Mouse (Mus musculus): ENCODE measurements at regions not wholly inside any gene's neighbourhood (a gene's known extent, or its start where the extent isn't known, plus 50 kb on each side); places are given as distances from the start of the nearest gene placed in this dataset.

GRCm38 (mm10) chr12:71622761-71623160, 208.1 kb upstream of the Daam1 start:
- no peak for DNase-seq (ENCODE audit: low read depth, low spot score)

DNA sequence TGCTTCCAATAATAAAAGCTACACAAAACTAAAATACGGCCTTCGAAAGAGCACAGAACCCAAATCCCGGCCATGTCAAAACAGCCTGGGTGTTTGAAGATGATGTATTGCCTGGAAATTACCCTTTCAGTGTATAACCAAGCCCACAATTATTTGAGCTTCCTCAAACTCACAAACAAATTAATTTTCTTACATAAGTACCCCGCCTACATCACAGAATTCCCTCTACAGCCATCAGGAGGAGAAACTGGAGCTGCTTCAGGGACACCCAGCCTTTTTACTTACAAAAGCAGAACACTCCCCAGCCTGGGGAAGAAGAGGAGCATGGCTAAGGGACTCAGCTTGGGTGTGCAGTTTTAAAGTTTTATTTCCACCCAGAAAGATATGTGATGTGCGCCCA, 207.6 kb upstream of the Daam1 start:
- DNase-seq (ENCODE audit: low read depth, low spot score) = no peak

- no peak for DNase-seq (ENCODE audit: low read depth, low spot score)
Measured at GRCm38 (mm10) chr12:71624076-71624475, 206.8 kb upstream of the Daam1 start.

DNA sequence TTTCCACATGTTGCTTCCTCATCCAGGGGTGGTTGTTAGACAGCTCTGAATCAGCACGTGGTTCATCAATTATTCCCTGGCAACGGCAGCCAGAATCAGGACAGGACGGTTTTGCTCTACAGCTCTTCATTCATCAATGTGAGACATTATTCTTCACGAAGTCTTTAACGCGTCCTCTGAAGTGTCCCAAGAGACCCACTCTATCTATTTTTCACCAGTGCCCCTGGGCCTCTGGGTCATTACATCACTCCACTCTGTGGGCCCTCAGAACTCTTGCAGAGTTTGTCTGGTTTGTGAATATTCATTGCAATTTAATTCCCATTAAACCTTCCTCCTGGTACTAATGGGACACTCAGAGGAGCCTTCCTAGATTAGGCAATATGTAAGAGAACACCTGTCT, 206.2 kb upstream of the Daam1 start:
- DNase-seq (ENCODE audit: low read depth, low spot score) = no peak

GRCm38 (mm10) chr12:71625115-71625514, 205.8 kb upstream of the Daam1 start:
- DNase-seq (ENCODE audit: low read depth, low spot score) = no peak

GRCm38 (mm10) chr12:71626801-71627200, 204.1 kb upstream of the Daam1 start:
- DNase-seq (ENCODE audit: low read depth, low spot score) = no peak

- DNase-seq (ENCODE audit: low read depth, low spot score) = no peak
Measured at GRCm38 (mm10) chr12:71627421-71628339, 203.2 kb upstream of the Daam1 start.

GRCm38 (mm10) chr12:71628340-71628738, 202.5 kb upstream of the Daam1 start:
- DNase-seq (ENCODE audit: low read depth, low spot score) = no peak

GRCm38 (mm10) chr12:71628796-71629195, 202.1 kb upstream of the Daam1 start:
- no peak for DNase-seq (ENCODE audit: low read depth, low spot score)

- DNase-seq (ENCODE audit: low read depth, low spot score) = no peak
Measured at GRCm38 (mm10) chr12:71630386-71630785, 200.5 kb upstream of the Daam1 start.

- DNase-seq (ENCODE audit: low read depth, low spot score) = no peak
Measured at GRCm38 (mm10) chr12:71636300-71636699, 194.6 kb upstream of the Daam1 start.

DNA sequence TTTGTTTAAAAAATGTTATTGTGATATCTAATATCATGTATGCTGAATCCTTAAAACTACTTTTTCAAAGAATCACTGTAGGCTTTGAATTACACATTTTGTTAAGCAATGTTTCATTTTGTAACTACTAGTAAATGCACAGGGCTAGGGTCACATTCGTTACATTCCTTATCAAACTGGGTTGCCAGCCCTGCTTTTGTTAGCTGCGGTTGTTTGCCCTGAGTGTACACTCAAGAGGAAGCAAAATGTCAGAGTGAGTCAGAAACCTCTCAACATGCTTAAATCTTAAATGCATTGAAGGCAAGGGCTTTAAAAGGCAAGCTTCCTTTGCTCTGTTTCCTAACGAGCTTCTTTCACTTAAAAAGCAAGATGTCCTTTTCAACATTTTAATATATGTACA, 193.6 kb upstream of the Daam1 start:
- no peak for DNase-seq (ENCODE audit: low read depth, low spot score)

GRCm38 (mm10) chr12:71638246-71638645, 192.6 kb upstream of the Daam1 start:
- DNase-seq (ENCODE audit: low read depth, low spot score) = no peak

- no peak for DNase-seq (ENCODE audit: low read depth, low spot score)
Measured at GRCm38 (mm10) chr12:71640058-71640501, 190.8 kb upstream of the Daam1 start.

DNA sequence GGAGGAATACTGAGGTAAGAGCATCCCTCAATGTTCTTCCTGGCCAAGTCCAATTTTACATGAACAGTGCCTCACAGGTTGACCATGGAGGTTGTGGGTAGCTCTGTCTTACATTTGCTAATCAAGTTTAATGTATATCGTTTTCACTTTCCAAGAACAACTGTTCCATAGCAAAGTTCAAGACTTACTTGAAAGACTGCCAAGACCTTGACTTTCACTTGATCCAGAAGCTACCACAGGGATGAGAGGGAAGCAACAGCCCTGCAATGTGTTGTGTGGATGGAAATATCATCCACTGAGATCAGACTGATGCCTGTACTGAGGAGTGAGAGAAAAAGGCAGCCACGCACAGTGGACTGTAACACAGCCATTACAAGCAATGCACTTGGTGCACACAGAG, 189.4 kb upstream of the Daam1 start:
- no peak for DNase-seq (ENCODE audit: low read depth, low spot score)

- no peak for DNase-seq (ENCODE audit: low read depth, low spot score)
Measured at GRCm38 (mm10) chr12:71642797-71643337, 188.0 kb upstream of the Daam1 start.

DNA sequence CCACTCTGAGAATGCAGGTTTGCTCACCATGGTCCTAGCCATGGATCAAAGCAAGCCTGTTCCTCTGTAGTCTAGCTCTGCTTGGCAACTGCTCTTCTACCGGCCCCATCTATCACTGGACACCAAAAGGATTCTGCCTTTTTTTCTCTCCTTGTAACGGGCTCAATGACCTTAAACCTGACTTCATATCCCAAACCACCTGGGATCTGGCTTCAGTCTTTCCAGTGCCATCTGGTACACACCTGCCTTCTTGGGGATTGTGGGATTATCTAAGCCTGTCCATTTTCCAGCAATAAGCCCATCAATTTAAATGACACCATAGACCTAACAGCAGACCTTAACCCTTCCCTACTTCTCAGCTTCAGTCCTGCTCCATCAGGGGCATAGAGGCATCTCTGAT, 179.6 kb upstream of the Daam1 start:
- no peak for DNase-seq (ENCODE audit: low read depth, low spot score)

DNA sequence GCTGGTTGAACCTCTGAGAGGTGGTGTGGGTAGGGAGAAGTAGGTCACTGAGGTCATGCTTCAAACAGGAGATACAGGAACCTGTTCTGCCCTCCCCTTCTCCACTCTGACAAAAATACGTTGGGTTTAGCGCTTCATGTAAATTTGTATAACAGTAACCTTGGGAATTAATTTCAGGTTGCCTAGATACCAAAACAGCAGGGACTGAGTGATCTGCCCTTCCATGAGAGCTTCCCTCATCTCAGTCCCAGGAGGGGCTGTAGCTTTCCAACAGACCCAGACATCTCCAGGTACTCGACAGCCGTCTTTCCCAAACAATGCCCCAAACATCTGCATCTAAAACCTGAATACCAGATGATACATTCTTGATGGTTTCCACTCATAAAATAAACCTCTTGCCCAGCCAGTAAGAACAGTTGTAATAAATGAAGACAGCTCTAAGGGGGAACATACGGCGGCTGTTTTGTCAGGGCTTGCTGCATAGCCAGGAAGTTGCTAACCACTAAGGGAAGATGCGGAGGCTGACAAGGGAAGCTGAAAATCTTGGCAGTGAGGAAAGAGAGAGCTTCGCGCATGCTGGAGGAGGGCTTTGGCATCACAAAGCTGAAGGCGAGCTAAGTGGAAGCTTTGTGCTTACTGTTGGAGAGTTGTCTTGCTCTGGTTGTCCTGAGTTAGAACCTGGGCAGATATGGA, 137.4 kb upstream of the Daam1 start:
- no peak for DNase-seq (ENCODE audit: low read depth, low spot score)

DNA sequence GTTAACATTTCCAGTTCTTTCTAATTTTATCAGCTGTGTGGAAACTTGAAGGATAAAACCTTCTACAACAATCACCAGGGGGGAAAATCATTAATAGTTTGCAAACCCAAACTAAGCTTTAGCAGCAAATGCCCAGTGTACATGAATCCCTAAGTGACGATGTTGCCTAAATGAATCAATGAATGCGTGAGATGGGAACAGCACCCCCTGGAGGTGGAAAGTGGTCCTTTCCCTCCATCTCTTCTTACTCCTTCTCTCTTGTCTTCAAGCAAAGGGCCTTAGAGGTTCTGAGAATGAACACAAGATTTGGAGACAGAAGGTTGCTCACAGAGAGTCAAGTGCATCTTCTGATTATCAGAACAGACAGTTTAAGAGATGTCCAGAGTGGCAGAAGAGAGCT, 129.1 kb upstream of the Daam1 start:
- DNase-seq (ENCODE audit: low read depth, low spot score) = no peak

DNA sequence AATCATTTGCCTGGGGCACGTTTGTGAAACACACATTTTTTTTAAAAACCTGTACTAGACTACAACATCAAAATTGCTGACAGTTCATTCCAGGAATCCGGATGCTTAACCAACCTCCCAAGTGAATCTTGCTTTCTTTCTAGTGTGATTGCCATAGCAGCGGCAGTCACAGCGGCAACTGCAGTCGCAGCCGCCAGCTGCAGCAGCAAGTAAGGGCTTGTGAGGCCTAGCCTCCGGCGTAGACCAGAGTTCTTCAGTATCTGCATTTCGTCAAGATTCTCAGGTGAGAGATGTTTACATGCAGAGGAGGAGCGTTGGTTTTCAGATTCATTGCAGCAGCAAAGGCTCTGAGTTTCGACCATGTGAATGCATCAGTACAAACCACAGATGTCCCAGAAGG, 128.7 kb upstream of the Daam1 start:
- DNase-seq (ENCODE audit: low read depth, low spot score) = no peak

- DNase-seq (ENCODE audit: low read depth, low spot score) = no peak
Measured at GRCm38 (mm10) chr12:71703146-71703902, 127.6 kb upstream of the Daam1 start.

GRCm38 (mm10) chr12:71704431-71704830, 126.4 kb upstream of the Daam1 start:
- DNase-seq (ENCODE audit: low read depth, low spot score) = no peak

Measured in CD4-positive helper T cell, adult 2 months (primary cell).